Mouse (Mus musculus) layer of hippocampus, postnatal 25 days (tissue): ENCODE measurements around the gene Spata18. TPM values are rescaled to one million over a fixed set of nuclear protein-coding genes. Genes with fewer than 3 reads are reported as not detected.

Source experiments
- DNase-seq, 2 experiments: peaks; one replicate each; pipeline ENCODE4 v3.0.0; 2022; ENCODE audit warnings: mixed read lengths in 2 of 2, low spot score in 1 of 2; ENCODE audit errors: extremely low spot score in 1 of 2
- total RNA-seq, 2 experiments: library from RNA; stranded (reverse); gene quantifications; 2 replicates each; pipeline ENCODE4 v1.2.3; 2021

Gene Spata18
- total RNA-seq, 2 experiments from 2014 or later = 0.76 to 0.89 TPM

DNA sequence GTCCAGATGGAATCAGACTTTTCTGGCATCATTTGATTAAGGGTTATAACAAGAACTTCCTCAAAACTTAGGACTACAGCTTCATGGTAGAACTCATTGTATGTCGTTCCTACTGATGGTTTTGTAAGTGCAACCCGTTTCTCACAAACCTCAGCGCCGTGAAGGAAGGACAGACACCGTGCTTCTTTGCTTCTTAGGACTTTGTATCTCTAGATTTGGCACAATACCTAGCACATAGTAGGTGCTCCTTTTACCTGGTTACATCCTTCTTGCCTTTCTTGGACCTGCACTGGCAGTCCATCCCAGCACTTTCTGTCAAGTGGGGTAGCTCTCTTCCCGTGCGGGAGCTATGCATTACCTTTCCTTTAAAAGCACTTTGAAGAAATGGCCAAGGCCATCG, 53.6 kb downstream of the Spata18 start:
- DNase-seq = no peak

DNA sequence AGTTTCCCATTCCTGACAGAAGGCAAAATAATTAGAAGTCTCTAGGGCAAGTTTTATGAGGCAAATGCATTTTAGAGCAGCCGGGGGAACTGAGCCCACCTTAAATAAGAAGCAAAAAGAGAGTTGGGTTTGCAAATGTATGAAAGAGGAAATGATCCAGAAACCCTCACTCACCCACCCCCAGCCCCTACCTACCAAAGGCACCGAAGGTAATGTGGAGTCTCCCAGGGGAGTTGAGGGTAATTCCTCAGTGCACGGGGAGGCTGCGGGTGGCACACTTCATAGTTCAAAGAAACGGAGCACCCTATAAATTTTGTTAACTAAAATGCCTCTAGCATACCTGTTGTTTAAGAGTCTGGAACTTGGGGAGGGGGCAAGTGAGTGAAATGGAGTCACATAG, 54.1 kb downstream of the Spata18 start:
- DNase-seq = no peak

GRCm38 (mm10) chr5:73712852-73713251, 61.7 kb downstream of the Spata18 start:
- DNase-seq = no peak

DNA sequence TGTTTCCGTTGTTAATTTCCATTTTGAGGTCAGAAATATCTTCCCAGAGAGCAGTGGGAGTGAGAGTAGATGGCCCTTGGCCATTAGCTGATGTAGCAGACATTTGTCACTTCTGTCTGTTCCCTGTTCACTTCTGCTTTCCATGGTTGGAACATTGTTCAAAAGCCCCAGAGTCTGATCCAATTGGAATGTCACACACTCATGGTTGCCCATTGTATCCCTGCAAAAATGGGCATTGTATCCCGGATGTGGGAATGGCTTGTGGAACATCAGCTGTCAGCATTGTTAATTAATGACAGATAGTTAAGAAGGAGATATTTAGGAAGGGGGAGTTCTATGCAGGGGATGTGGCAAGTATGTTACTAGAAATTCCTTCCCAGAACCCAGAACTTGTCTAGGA, 65.8 kb downstream of the Spata18 start:
- no peak for DNase-seq

GRCm38 (mm10) chr5:73721682-73722282, 70.6 kb downstream of the Spata18 start:
- DNase-seq = no peak

DNA sequence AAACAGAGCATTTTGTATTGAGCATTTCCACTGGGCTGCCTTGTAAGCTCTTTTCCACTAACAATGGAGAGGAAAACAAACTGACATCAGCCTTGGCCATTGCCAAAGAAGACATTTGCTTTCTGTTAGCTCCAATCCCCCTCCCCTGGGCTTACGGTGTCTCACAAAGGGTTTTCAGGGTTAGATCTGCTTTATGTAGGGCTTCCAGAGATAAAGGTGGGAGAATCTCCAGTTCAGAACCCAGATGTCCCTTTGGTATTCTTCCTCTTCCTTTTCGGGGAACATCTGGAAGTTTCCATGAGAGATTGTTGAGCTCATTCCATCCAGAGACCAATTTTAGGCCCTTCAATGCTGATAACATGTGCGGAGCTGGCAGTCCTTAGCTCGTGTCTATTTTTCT, 74.8 kb downstream of the Spata18 start:
- DNase-seq = no peak

DNA sequence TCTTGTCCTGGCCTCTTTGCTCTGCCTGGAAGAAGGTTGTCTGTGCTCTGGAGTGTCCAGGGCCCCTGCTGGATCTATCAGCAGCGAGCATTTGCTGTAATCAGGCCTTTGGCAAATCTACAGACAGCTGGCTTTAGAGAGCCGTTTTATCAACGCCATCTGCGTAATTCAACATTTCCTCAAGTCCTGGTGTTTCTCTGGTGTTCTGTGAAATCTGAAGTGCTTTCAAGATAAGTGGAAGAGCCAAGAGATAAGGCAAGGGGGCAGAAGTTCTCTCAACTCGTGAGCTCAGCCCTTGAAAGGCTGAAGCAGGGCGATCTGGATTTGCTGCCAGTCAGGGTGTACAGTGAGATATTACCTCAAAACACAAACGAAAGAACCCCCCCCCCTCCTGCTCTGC, 77.5 kb downstream of the Spata18 start:
- no peak for DNase-seq

Other genes starting within 250 kb of the Spata18 start
- gene Cwh43, start 245.3 kb upstream of the Spata18 start, total RNA-seq = 1 to 10 TPM in 1 of 2 experiments, under 1 TPM in 1; 0.62 to 1.3 TPM
- gene Dcun1d4, start 170.4 kb upstream of the Spata18 start, total RNA-seq = 100 to 1,000 TPM; 114 to 122 TPM
- gene Lrrc66, start 18.9 kb upstream of the Spata18 start, total RNA-seq = under 1 TPM in 1 of 2 experiments, not detected in 1; 0.07 TPM
- gene Sgcb, start 3.6 kb upstream of the Spata18 start, total RNA-seq = 10 to 100 TPM; 50.6 to 52.1 TPM